Mouse (Mus musculus) embryonic facial prominence, embryonic 15.5 days (tissue): Measurements from ENCODE around the gene Tinagl1. TPM values are rescaled to one million over a fixed set of nuclear protein-coding genes. Genes with fewer than 3 reads are reported as not detected.
A peak's percentile ranks its signal among the peaks of the same experiment; 100 is the strongest.

Source experiments
- ATAC-seq: fragments of 200-750 bp; cut with Nextera tagmentation; 2 replicates; pipeline ENCODE4 v1.8.0; 2017; ENCODE audit warnings: low read depth, moderate TSS enrichment; ENCODE audit not compliant: insufficient number of reproducible peaks, low FRiP score, low TSS enrichment
- H3K27ac ChIP-seq: fragments of 300-500 bp; sonication (generic); replicated peaks from 2 replicates; pipeline ENCODE4 v1.5.1; 2015; ENCODE audit warnings: mild to moderate bottlenecking, inconsistent platforms
- H3K27me3 ChIP-seq: fragments of 300-500 bp; sonication (generic); 2 replicates; pipeline ENCODE4 v1.6.1; 2015; ENCODE audit warnings: inconsistent platforms
- H3K36me3 ChIP-seq: fragments of 300-500 bp; sonication (generic); 2 replicates; pipeline ENCODE4 v1.6.1; 2015; ENCODE audit warnings: mild to moderate bottlenecking, inconsistent platforms
- H3K4me1 ChIP-seq: fragments of 300-500 bp; sonication (generic); 2 replicates; pipeline ENCODE4 v1.6.1; 2015; ENCODE audit warnings: inconsistent platforms
- H3K4me2 ChIP-seq: fragments of 300-500 bp; sonication (generic); replicated peaks from 2 replicates; pipeline ENCODE4 v1.6.1; 2015; ENCODE audit warnings: mild to moderate bottlenecking, inconsistent platforms
- H3K4me3 ChIP-seq: fragments of 300-500 bp; sonication (generic); replicated peaks from 2 replicates; pipeline ENCODE4 v1.5.1; 2015; ENCODE audit warnings: mild to moderate bottlenecking, inconsistent platforms
- H3K9ac ChIP-seq: fragments of 300-500 bp; sonication (generic); 2 replicates; pipeline ENCODE4 v1.6.1; 2015; ENCODE audit warnings: inconsistent platforms
- H3K9me3 ChIP-seq: fragments of 300-500 bp; sonication (generic); replicated peaks from 2 replicates; pipeline ENCODE4 v1.6.1; 2016; ENCODE audit warnings: inconsistent platforms
- WGBS: fragments of 180-500 bp; shearing (Covaris S2); methylation state at CpG from one replicate; pipeline ENCODE4 v1.1.7; 2015; 5-methylcytosine and 5-hydroxymethylcytosine counted together
- polyA plus RNA-seq: library from polyadenylated mRNA; unstranded; fragments of >200 nt; fragmentation: Nextera tagmentation; extraction: Ambion mirVana; gene quantifications from 2 replicates; pipeline ENCODE4 v1.2.1, GENCODE M21; 2015

Tinagl1 gene
- 26.5 and 27.4 TPM in 2 replicates for polyA plus RNA-seq

GRCm38 (mm10) chr4:130175072-130175711 lies at the start of gene Tinagl1:
Gene Tinagl1, minus strand, starts transcription at chr4:130175122.
- Histone ChIP-seq H3K4me2 (peak within 1 kb of the TSS; percentile 55), H3K27me3 (peaks cover 25% of the 10 kb centered on the region), H3K36me3 (no peaks in the 10 kb centered on the region), H3K9me3 (no peaks in the 10 kb centered on the region), H3K9ac (no peak within 1 kb of the TSS), H3K4me1 (peaks cover 54% of the 10 kb centered on the region), H3K27ac (0 out of 2 replicates have a peak within 1 kb of the TSS, but pooled peaks have one; percentile 2), H3K4me3 (peak within 1 kb of the TSS; percentile 31)
- ATAC-seq: no peak
- WGBS: 4% methylated on average over 14 of the region's 14 CpGs

DNA sequence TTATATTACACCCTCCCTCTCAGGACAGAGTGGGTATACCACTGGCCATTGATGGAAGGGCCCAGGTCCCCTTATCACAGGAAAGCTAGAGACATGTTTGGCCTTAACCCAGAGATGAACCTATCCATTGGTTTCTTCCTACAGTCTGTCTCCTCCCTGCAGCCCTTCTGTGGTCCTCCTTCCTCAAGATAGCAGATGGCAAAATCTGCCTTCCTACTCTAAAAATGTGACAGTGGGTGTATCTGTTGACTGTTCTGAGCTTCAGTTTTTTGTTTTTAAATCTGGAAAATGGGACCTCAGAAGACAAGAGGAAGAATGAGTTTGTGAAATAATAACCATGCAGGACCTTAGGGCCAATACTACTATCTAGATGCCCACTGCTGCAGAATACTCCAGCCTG lies 49.1 kb upstream of the Tinagl1 start:
- Histone ChIP-seq H3K4me3 (no peak overlapping the region), H3K9me3 (no peaks in the 10 kb centered on the region), H3K36me3 (no peaks in the 10 kb centered on the region), H3K4me1 (no peaks in the 10 kb centered on the region), H3K4me2 (no peak overlapping the region), H3K9ac (no peak overlapping the region), H3K27me3 (no peaks in the 10 kb centered on the region), H3K27ac (no peak overlapping the region)
- ATAC-seq: no peak

- Histone ChIP-seq H3K4me2 (no peak within 1 kb of the TSS), H3K36me3 (no peaks in the 10 kb centered on the region), H3K9ac (no peak within 1 kb of the TSS), H3K4me3 (no peak within 1 kb of the TSS), H3K27me3 (no peaks in the 10 kb centered on the region), H3K9me3 (no peaks in the 10 kb centered on the region), H3K4me1 (no peaks in the 10 kb centered on the region), H3K27ac (no peak within 1 kb of the TSS)
- 57% methylated on average over 4 of the region's 4 CpGs for WGBS
- ATAC-seq: no peak
Measured at GRCm38 (mm10) chr4:130222179-130222578, 47.3 kb upstream of the Tinagl1 start, which contains the start of gene Gm853. Gene Gm853, minus strand, starts transcription at chr4:130222401.

DNA sequence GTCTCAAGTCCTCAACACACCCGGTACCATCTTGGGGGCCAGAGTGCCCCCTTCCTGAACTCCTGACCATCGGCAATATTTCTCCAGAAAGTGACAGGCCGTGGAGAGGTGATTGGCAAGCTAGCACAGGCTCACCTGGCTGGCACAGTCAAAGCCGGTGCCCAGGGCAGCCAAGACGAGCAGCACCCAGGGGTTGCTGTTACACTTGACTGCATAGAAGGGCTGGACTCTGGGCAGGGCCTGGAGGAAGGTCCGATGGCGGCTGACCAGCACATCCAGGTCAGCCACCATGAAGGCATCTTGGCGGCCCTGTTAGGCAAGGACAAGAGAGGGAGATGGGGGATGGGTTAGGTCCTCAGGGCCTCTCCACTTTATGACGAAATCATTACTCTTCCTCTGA lies 45.3 kb upstream of the Tinagl1 start:
- Histone ChIP-seq H3K4me1 (no peaks in the 10 kb centered on the region), H3K27me3 (peaks cover 2% of the 10 kb centered on the region; the same call in 1 of the 2 replicates), H3K36me3 (no peaks in the 10 kb centered on the region), H3K27ac (no peak overlapping the region), H3K4me3 (no peak overlapping the region), H3K9ac (no peak overlapping the region), H3K9me3 (no peaks in the 10 kb centered on the region), H3K4me2 (no peak overlapping the region)
- ATAC-seq: no peak
- WGBS: 74% methylated on average over 9 of the region's 9 CpGs

DNA sequence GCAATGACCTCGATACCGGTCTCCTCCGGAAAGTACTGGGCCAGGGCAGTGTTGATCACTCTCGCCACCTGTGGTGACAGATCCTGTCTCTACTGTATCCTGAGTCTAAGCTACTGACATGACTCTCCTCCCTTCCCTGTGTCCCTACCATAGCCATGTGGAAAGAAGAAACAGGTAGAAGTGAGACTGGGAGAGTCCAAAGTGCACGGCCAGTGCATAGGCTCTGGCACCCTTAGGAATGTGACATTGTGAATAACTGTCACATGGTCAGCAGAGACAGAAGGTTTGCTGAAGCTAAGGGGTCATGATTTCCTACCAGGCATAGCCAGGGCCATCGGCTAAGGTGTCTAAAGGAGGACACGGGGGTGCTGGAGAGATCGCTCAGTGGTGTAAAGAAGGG lies 40.5 kb upstream of the Tinagl1 start:
- H3K4me1 ChIP-seq: no peaks in the 10 kb centered on the region
- 87% methylated on average over 8 of the region's 8 CpGs for WGBS
- H3K27ac ChIP-seq: no peak overlapping the region
- H3K9me3 ChIP-seq: no peaks in the 10 kb centered on the region
- no peak overlapping the region for H3K4me3 ChIP-seq
- no peak overlapping the region for H3K9ac ChIP-seq
- no peaks in the 10 kb centered on the region for H3K36me3 ChIP-seq
- ATAC-seq: no peak
- H3K27me3 ChIP-seq: peaks cover 3% of the 10 kb centered on the region; the same call in 1 of the 2 replicates
- H3K4me2 ChIP-seq: no peak overlapping the region

- 68% methylated on average over 10 of the region's 10 CpGs for WGBS
- H3K4me2 ChIP-seq: no peak overlapping the region
- H3K4me3 ChIP-seq: no peak overlapping the region
Measured at GRCm38 (mm10) chr4:130213857-130214256, 38.9 kb upstream of the Tinagl1 start.

DNA sequence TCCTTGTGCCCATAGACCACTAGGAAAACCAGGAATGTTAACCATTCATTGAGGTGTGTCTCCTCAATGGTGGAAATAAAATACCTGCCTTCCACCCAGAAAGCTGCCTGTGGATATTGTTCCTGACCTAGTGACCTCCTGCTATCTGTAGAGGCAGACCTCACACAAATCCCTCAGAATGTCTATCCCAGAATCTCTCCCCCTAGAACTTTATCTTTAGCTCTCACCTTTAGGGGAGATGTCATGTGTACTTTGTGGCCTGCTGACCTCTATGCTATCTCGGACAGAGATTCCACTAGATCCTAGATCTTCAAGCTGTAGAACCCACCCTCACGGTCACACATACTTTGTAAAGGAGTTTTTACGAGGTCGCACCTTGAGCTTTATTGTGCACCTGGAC lies 38.3 kb upstream of the Tinagl1 start:
- peaks cover 3% of the 10 kb centered on the region; the same call in 1 of the 2 replicates for H3K27me3 ChIP-seq
- H3K4me1 ChIP-seq: no peaks in the 10 kb centered on the region
- 86% methylated on average over 4 of the region's 4 CpGs for WGBS
- no peak overlapping the region for H3K27ac ChIP-seq
- no peaks in the 10 kb centered on the region for H3K9me3 ChIP-seq
- no peak overlapping the region for H3K4me2 ChIP-seq
- H3K9ac ChIP-seq: no peak overlapping the region
- H3K4me3 ChIP-seq: no peak overlapping the region
- no peak for ATAC-seq
- H3K36me3 ChIP-seq: no peaks in the 10 kb centered on the region

More at GRCm38 (mm10) chr4:130213857-130214256, 38.9 kb upstream of the Tinagl1 start:
- no peaks in the 10 kb centered on the region for H3K4me1 ChIP-seq
- no peak for ATAC-seq
- H3K36me3 ChIP-seq: no peaks in the 10 kb centered on the region
- no peaks in the 10 kb centered on the region for H3K9me3 ChIP-seq
- no peak overlapping the region for H3K9ac ChIP-seq
- H3K27ac ChIP-seq: no peak overlapping the region
- peaks cover 3% of the 10 kb centered on the region; the same call in 1 of the 2 replicates for H3K27me3 ChIP-seq

DNA sequence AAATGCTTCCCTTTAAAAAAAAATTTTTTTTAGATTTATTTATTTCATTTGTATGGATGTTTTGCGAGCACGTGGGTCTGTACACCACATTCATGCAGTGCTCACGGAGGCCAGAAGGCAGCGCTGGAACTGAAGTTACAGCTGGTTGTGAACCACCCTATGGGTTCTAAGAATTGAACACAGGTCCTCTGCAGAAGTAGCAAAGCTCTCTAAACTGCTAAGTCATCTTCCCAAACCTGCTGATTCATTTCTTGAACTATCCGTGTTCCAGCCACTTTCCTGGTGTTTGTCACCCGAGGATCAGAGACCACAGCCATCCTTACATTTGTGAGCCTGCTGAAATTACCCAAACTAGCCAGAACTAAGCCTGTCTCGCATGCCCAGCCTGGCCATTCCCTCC lies 37.5 kb upstream of the Tinagl1 start:
- Histone ChIP-seq H3K9me3 (no peaks in the 10 kb centered on the region), H3K4me2 (no peak overlapping the region), H3K27ac (no peak overlapping the region), H3K4me1 (no peaks in the 10 kb centered on the region), H3K36me3 (no peaks in the 10 kb centered on the region), H3K27me3 (peaks cover 3% of the 10 kb centered on the region; the same call in 1 of the 2 replicates), H3K4me3 (no peak overlapping the region), H3K9ac (no peak overlapping the region)
- WGBS: 74% methylated on average over 7 of the region's 7 CpGs
- no peak for ATAC-seq

DNA sequence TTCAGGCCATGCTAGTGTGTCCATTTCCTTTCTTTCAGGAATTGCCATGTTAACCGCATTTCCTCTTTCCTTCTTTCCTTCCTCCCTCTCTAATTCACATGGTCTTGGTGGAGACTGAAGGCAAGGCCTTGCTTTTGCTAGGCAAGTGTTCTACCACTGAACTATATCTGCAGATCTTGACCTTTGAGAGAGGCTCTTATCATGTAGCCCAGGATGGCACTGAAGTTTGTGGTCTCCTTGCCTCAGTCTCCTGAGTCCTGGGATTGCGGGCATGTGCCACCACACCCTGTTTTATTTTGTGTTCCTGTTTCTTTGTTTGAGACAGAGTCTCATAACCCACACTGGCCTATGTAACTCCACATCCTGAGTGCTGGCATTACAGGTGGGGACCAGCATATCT lies 36.9 kb upstream of the Tinagl1 start:
- H3K4me2 ChIP-seq: no peak overlapping the region
- H3K27me3 ChIP-seq: peaks cover 3% of the 10 kb centered on the region; the same call in 1 of the 2 replicates
- 88% methylated on average over 2 of the region's 2 CpGs for WGBS
- H3K9ac ChIP-seq: no peak overlapping the region
- no peaks in the 10 kb centered on the region for H3K4me1 ChIP-seq
- H3K9me3 ChIP-seq: no peaks in the 10 kb centered on the region
- no peaks in the 10 kb centered on the region for H3K36me3 ChIP-seq
- no peak overlapping the region for H3K4me3 ChIP-seq
- H3K27ac ChIP-seq: no peak overlapping the region
- no peak for ATAC-seq

GRCm38 (mm10) chr4:130198694-130199670 lies 24.1 kb upstream of the Tinagl1 start:
- H3K27me3 ChIP-seq: peaks cover 20% of the 10 kb centered on the region
- H3K9me3 ChIP-seq: no peaks in the 10 kb centered on the region
- H3K4me3 ChIP-seq: peak overlapping the region; percentile 44
- ATAC-seq: peak; percentile 43; the same call in 1 of the 2 replicates
- H3K4me2 ChIP-seq: peak overlapping the region; percentile 76
- H3K9ac ChIP-seq: no peak overlapping the region
- H3K4me1 ChIP-seq: peaks cover 7% of the 10 kb centered on the region
- WGBS: 14% methylated on average over 35 of the region's 35 CpGs
- H3K27ac ChIP-seq: no peak overlapping the region
- H3K36me3 ChIP-seq: no peaks in the 10 kb centered on the region

- no peak overlapping the region for H3K4me2 ChIP-seq
- no peak overlapping the region for H3K9ac ChIP-seq
- WGBS: 73% methylated on average over 8 of the region's 8 CpGs
- H3K27ac ChIP-seq: no peak overlapping the region
- H3K4me1 ChIP-seq: peaks cover 7% of the 10 kb centered on the region
- H3K27me3 ChIP-seq: peaks cover 20% of the 10 kb centered on the region
- H3K9me3 ChIP-seq: no peaks in the 10 kb centered on the region
- ATAC-seq: no peak
- H3K36me3 ChIP-seq: no peaks in the 10 kb centered on the region
- no peak overlapping the region for H3K4me3 ChIP-seq
Measured at GRCm38 (mm10) chr4:130196542-130196941, 21.6 kb upstream of the Tinagl1 start.
